Mouse (Mus musculus) CH12.LX (cell line): ENCODE measurements around the gene Erfe.

Source experiments
- CTCF ChIP-seq, 2 experiments: IDR thresholded peaks in 1 of 2; conservative IDR thresholded peaks in 1 of 2; 2 replicates each; pipeline ENCODE4 v1.5.1; 2011 to 2012; ENCODE audit warnings: low read depth in 2 of 2, low read length in 2 of 2, improper control_type of control experiment in 1 of 2, inconsistent platforms in 1 of 2, mild to moderate bottlenecking in 1 of 2, moderate library complexity in 1 of 2
- ELF1 ChIP-seq: IDR thresholded peaks from 2 replicates; pipeline ENCODE4 v1.6.1; 2014; ENCODE audit warnings: low read depth, mild to moderate bottlenecking, inconsistent platforms, low read length, improper control_type of control experiment
- EP300 ChIP-seq: IDR thresholded peaks from 2 replicates; pipeline ENCODE4 v1.6.1; 2011; ENCODE audit warnings: low read length, improper control_type of control experiment
- POLR2A ChIP-seq: IDR thresholded peaks from 2 replicates; pipeline ENCODE4 v1.6.1; 2011; ENCODE audit warnings: low read depth, mild to moderate bottlenecking, improper control_type of control experiment, low read length
- SIN3A ChIP-seq: IDR thresholded peaks from 2 replicates; pipeline ENCODE4 v1.6.1; 2012; ENCODE audit warnings: low read length, improper control_type of control experiment, inconsistent platforms
- TCF12 ChIP-seq: IDR thresholded peaks from 2 replicates; pipeline ENCODE4 v1.6.1; 2014; ENCODE audit warnings: low read depth, mild to moderate bottlenecking, inconsistent platforms, low read length, improper control_type of control experiment
- ZC3H11A ChIP-seq: IDR thresholded peaks from 2 replicates; pipeline ENCODE4 v1.6.1; 2012; ENCODE audit warnings: low read depth, mild to moderate bottlenecking, inconsistent platforms, low read length, improper control_type of control experiment

DNA sequence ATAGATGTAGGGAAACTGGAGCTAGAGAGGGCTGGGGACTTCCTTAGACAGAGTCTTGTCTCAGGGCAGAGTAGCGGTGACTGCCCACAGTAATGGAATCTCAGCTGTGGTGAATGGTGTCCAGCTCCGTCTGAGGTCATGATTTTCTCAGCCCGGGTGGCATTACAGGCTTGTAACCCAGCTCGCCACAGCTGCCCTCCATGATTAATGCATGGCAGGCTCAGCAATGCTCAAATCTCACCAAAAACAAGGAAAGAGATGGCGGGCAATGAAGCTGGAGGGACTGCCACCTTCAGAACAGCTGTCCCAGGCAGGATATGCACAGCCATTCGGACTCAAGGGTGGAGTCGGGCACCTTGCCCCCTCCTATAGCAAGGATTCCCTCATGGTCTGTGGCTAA is 28.9 kb upstream of the Erfe start:
- TF ChIP-seq CTCF (conservative IDR thresholded peaks at IDR 0.05 in 1 of 2, IDR thresholded peaks at IDR 0.05 in 1 of 2; ENCODE audit: low read depth in 2 of 2, low read length in 2 of 2) (no peak), ZC3H11A (no peak), POLR2A (no peak), ELF1 (no peak), EP300 (no peak), SIN3A (no peak), TCF12 (no peak)
